Mouse (Mus musculus): Measurements from ENCODE around the gene Gm42417. TPM values are rescaled to one million over a fixed set of nuclear protein-coding genes. Genes with fewer than 3 reads are reported as not detected.

Gm42417 gene
- polyA plus RNA-seq, 1 experiment from 2014 or later, result not detected

- no peak overlapping the region for H3K4me2 ChIP-seq
- no peak for ATAC-seq (ENCODE audit: insufficient read depth)
- H3K27ac ChIP-seq (ENCODE audit: low read depth), result no peak overlapping the region
- H3K4me1 ChIP-seq (ENCODE audit: insufficient read depth), result no peaks in the 10 kb centered on the region
- H3K36me3 ChIP-seq (ENCODE audit: insufficient read depth), result no peaks in the 10 kb centered on the region
- no peak overlapping the region for H3K9ac ChIP-seq
- WGBS, result 76% methylated on average over 6 of the region's 6 CpGs
- no peaks in the 10 kb centered on the region for H3K27me3 ChIP-seq (ENCODE audit: insufficient read depth, low read length)
- DNase-seq, result no peak
- TF ChIP-seq CTCF (IDR thresholded peaks at IDR 0.05; ENCODE audit: low read depth), result no peak
- no peaks in the 10 kb centered on the region for H3K9me3 ChIP-seq (ENCODE audit: low read depth, low read length)
- no peak overlapping the region for H3K4me3 ChIP-seq (ENCODE audit: low read depth, low read length)
These were observed 49.6 kb downstream of the Gm42417 start for GRCm38 (mm10) chr1:36489661-36490060.

- Histone ChIP-seq H3K27me3 (ENCODE audit: insufficient read depth, low read length) (no peaks in the 10 kb centered on the region), H3K27ac (ENCODE audit: low read depth) (no peak overlapping the region), H3K4me3 (ENCODE audit: low read depth, low read length) (no peak overlapping the region), H3K4me2 (no peak overlapping the region), H3K36me3 (ENCODE audit: insufficient read depth) (no peaks in the 10 kb centered on the region), H3K9ac (no peak overlapping the region), H3K9me3 (ENCODE audit: low read depth, low read length) (no peaks in the 10 kb centered on the region), H3K4me1 (ENCODE audit: insufficient read depth) (no peaks in the 10 kb centered on the region)
- no peak for DNase-seq
- TF ChIP-seq CTCF (IDR thresholded peaks at IDR 0.05; ENCODE audit: low read depth), result no peak
- no peak for ATAC-seq (ENCODE audit: insufficient read depth)
- WGBS, result 83% methylated on average over 9 of the region's 9 CpGs
These were observed 52.1 kb downstream of the Gm42417 start for GRCm38 (mm10) chr1:36487111-36487510.

GRCm38 (mm10) chr1:36485080-36485479 is 54.1 kb downstream of the Gm42417 start:
- no peak overlapping the region for H3K4me2 ChIP-seq
- H3K9me3 ChIP-seq (ENCODE audit: low read depth, low read length), result no peaks in the 10 kb centered on the region
- no peaks in the 10 kb centered on the region for H3K4me1 ChIP-seq (ENCODE audit: insufficient read depth)
- H3K27me3 ChIP-seq (ENCODE audit: insufficient read depth, low read length), result no peaks in the 10 kb centered on the region
- H3K9ac ChIP-seq, result no peak overlapping the region
- no peak for DNase-seq
- H3K27ac ChIP-seq (ENCODE audit: low read depth), result no peak overlapping the region
- no peak overlapping the region for H3K4me3 ChIP-seq (ENCODE audit: low read depth, low read length)
- ATAC-seq (ENCODE audit: insufficient read depth), result no peak
- no peak for TF ChIP-seq CTCF (IDR thresholded peaks at IDR 0.05; ENCODE audit: low read depth)
- no peaks in the 10 kb centered on the region for H3K36me3 ChIP-seq (ENCODE audit: insufficient read depth)
- 60% methylated on average over 7 of the region's 7 CpGs for WGBS

GRCm38 (mm10) chr1:36483825-36484224 is 55.4 kb downstream of the Gm42417 start:
- 69% methylated on average over 4 of the region's 4 CpGs for WGBS
- no peak overlapping the region for H3K4me2 ChIP-seq
- H3K27me3 ChIP-seq (ENCODE audit: insufficient read depth, low read length), result no peaks in the 10 kb centered on the region
- TF ChIP-seq CTCF (IDR thresholded peaks at IDR 0.05; ENCODE audit: low read depth), result no peak
- H3K36me3 ChIP-seq (ENCODE audit: insufficient read depth), result no peaks in the 10 kb centered on the region
- H3K4me1 ChIP-seq (ENCODE audit: insufficient read depth), result no peaks in the 10 kb centered on the region
- H3K9ac ChIP-seq, result no peak overlapping the region
- no peak for ATAC-seq (ENCODE audit: insufficient read depth)
- no peaks in the 10 kb centered on the region for H3K9me3 ChIP-seq (ENCODE audit: low read depth, low read length)
- DNase-seq, result no peak
- H3K4me3 ChIP-seq (ENCODE audit: low read depth, low read length), result no peak overlapping the region
- H3K27ac ChIP-seq (ENCODE audit: low read depth), result no peak overlapping the region

Small RNA genes within 50 kb of the gene (microRNA-seq; reads per million reads assigned to microRNA genes)
- gene Gm47280 (ENCODE audit: borderline number of aligned reads), result not detected

Other genes starting within 250 kb of the Gm42417 start
- 5.4 and 6.6 TPM in 2 replicates for gene Arid5a, start 231.7 kb downstream of the Gm42417 start, polyA plus RNA-seq (2014; fragmentation: Nextera tagmentation; extraction: Ambion mirVana)
- gene Kansl3, start 170.2 kb downstream of the Gm42417 start, polyA plus RNA-seq (2014; fragmentation: Nextera tagmentation; extraction: Ambion mirVana), result 41.4 and 46.3 TPM in 2 replicates
- 0.53 and 0.58 TPM in 2 replicates for gene Fer1l5, start 167.1 kb downstream of the Gm42417 start, polyA plus RNA-seq (2014; fragmentation: Nextera tagmentation; extraction: Ambion mirVana)
- gene Lman2l, start 94.2 kb downstream of the Gm42417 start, polyA plus RNA-seq (2014; fragmentation: Nextera tagmentation; extraction: Ambion mirVana), result 27.4 and 29.7 TPM in 2 replicates
- 10.9 and 11.0 TPM in 2 replicates for gene Cnnm4, start 67.8 kb downstream of the Gm42417 start, polyA plus RNA-seq (2014; fragmentation: Nextera tagmentation; extraction: Ambion mirVana)
- 5.4 and 5.9 TPM in 2 replicates for gene Cnnm3, start 27.6 kb downstream of the Gm42417 start, polyA plus RNA-seq (2014; fragmentation: Nextera tagmentation; extraction: Ambion mirVana)
- gene Ankrd23, start 2.5 kb downstream of the Gm42417 start, polyA plus RNA-seq (2014; fragmentation: Nextera tagmentation; extraction: Ambion mirVana), result 11.6 and 11.7 TPM in 2 replicates
- 18.9 and 19.9 TPM in 2 replicates for gene Ankrd39, start 8.0 kb upstream of the Gm42417 start, polyA plus RNA-seq (2014; fragmentation: Nextera tagmentation; extraction: Ambion mirVana)
- 2.2 and 2.7 TPM in 2 replicates for gene Sema4c, start 18.9 kb upstream of the Gm42417 start, polyA plus RNA-seq (2014; fragmentation: Nextera tagmentation; extraction: Ambion mirVana)
- 1.9 and 3.6 TPM in 2 replicates for gene Fam178b, start 143.8 kb upstream of the Gm42417 start, polyA plus RNA-seq (2014; fragmentation: Nextera tagmentation; extraction: Ambion mirVana)
- 518 and 549 TPM in 2 replicates for gene Cox5b, start 152.0 kb upstream of the Gm42417 start, polyA plus RNA-seq (2014; fragmentation: Nextera tagmentation; extraction: Ambion mirVana)
- gene 4933424G06Rik, start 170.7 kb upstream of the Gm42417 start, polyA plus RNA-seq (2014; fragmentation: Nextera tagmentation; extraction: Ambion mirVana), result not detected in 2 replicates
- 93.6 and 98.7 TPM in 2 replicates for gene Actr1b, start 175.0 kb upstream of the Gm42417 start, polyA plus RNA-seq (2014; fragmentation: Nextera tagmentation; extraction: Ambion mirVana)
- 0.43 and 0.45 TPM in 2 replicates for gene Zap70, start 222.4 kb upstream of the Gm42417 start, polyA plus RNA-seq (2014; fragmentation: Nextera tagmentation; extraction: Ambion mirVana)